In genomic region chr11:103350711-103351315, GRCm38 (mm10) we compare ENCODE assay signal across 23 mouse cellular contexts. TPM values are rescaled to one million over a fixed set of nuclear protein-coding genes. Genes with fewer than 3 reads are reported as not detected.
DNase-seq lines count a peak whose midpoint lies in the region; ATAC-seq and TF ChIP-seq lines count a peak whose summit lies in the region.
"Had no signal": no experiment of that assay in that cellular context is flagged by ENCODE, and none has a peak within 500 bp of the region (broad histone marks: within the 10 kb centered on the region; RNA-seq: fewer than 3 reads in every experiment).

No protein-coding gene starts in this region.

- no peak for TF ChIP-seq POLR2A in small intestine, adult 2 months (IDR thresholded peaks at IDR 0.05; ENCODE audit: low read depth, low read length)

- H3K9me3 ChIP-seq in intestine, postnatal 0 days (ENCODE audit: control insufficient read depth), result no peaks in the 10 kb centered on the region
- peaks cover 11% of the 10 kb centered on the region for H3K9me3 ChIP-seq in intestine, embryonic 16.5 days (ENCODE audit: control insufficient read depth, low read length)
- H3K9me3 ChIP-seq: hindbrain, embryonic 13.5 days; intestine, embryonic 15.5 days had no signal

- H3K4me3 ChIP-seq in intestine, postnatal 0 days (ENCODE audit: low read depth, low read length), result no peak overlapping the region
- no peak overlapping the region for H3K4me3 ChIP-seq in intestine, embryonic 16.5 days (ENCODE audit: low read length)
- no peak overlapping the region for H3K4me3 ChIP-seq in small intestine, adult 2 months (ENCODE audit: low read depth, low read length)
- H3K4me3 ChIP-seq: hindbrain, embryonic 10.5 days; hindbrain, embryonic 13.5 days; intestine, embryonic 15.5 days had no signal

- DNase-seq in Patski (ENCODE audit: low read depth, low spot score), result no peak
- DNase-seq in lung, postnatal 25 days (ENCODE audit: low spot score), result no peak
- DNase-seq: adrenal gland, postnatal 10 days; adrenal gland, postnatal 36 days; cerebellum, adult 11-12 months; cerebellum, adult 8-10 months; cerebellum, postnatal 10 days; cerebellum, postnatal 36 days; embryo, embryonic 11 days; gastrocnemius, postnatal 10 days; gastrocnemius, postnatal 36 days; kidney, adult 2 months had no signal

- no peak for ATAC-seq in intestine, postnatal 0 days
- no peak for ATAC-seq in intestine, embryonic 16.5 days
- ATAC-seq in Patski, result peak; percentile 38
- no peak for ATAC-seq in CD4-positive, CD25-positive, alpha-beta regulatory T cell, adult 4 months
- ATAC-seq: activated CD4-positive, CD25-positive, alpha-beta regulatory T cell, adult 4 months; forebrain, embryonic 14.5 days; hindbrain, embryonic 16.5 days; intestine, embryonic 15.5 days had no signal

- H3K4me1 ChIP-seq in intestine, postnatal 0 days (replicated peaks; ENCODE audit: control insufficient read depth, insufficient read depth, low read length), result no peaks in the 10 kb centered on the region
- peaks cover 13% of the 10 kb centered on the region for H3K4me1 ChIP-seq in intestine, embryonic 16.5 days (ENCODE audit: control insufficient read depth, insufficient read depth, low read length)
- H3K4me1 ChIP-seq in small intestine, adult 2 months (ENCODE audit: control insufficient read depth, insufficient read depth, insufficient read length, low read length), result peaks cover 19% of the 10 kb centered on the region

- TF ChIP-seq CTCF in intestine, postnatal 0 days (IDR thresholded peaks at IDR 0.05; ENCODE audit: low read depth), result peak; percentile 13; the same call in 1 of the 2 replicates
- TF ChIP-seq CTCF in Patski (IDR thresholded peaks at IDR 0.05), result no peak
- TF ChIP-seq CTCF in small intestine, adult 2 months (IDR thresholded peaks at IDR 0.05; ENCODE audit: extremely low read depth, insufficient read length, insufficient replicate concordance, low read depth, low read length), result no peak

- POLR2A ChIA-PET in Patski (lab: Charles Lee), result interaction anchor here (0.6 kb wide), 1 partner anchor 164 kb away, joined by 5 read pairs; no protein-coding TSS in a partner anchor

- in situ Hi-C loops in Patski (cut with MboI; ENCODE audit: low pct_unique_long_range_greater_than_20kb), result loop anchor here (10.0 kb wide), 1 partner anchor 334 kb away; no protein-coding TSS in a partner anchor

- no peak overlapping the region for H3K9ac ChIP-seq in intestine, postnatal 0 days (ENCODE audit: low read depth, low read length)
- no peak overlapping the region for H3K9ac ChIP-seq in intestine, embryonic 16.5 days (ENCODE audit: low read depth, low read length)
- H3K9ac ChIP-seq: hindbrain, embryonic 13.5 days; intestine, embryonic 15.5 days had no signal

- peaks cover 6% of the 10 kb centered on the region; the same call in 1 of the 2 replicates for H3K36me3 ChIP-seq in intestine, postnatal 0 days (ENCODE audit: control insufficient read depth, insufficient read depth)
- H3K36me3 ChIP-seq in intestine, embryonic 16.5 days (ENCODE audit: control insufficient read depth, insufficient read depth, low read length), result peaks cover 17% of the 10 kb centered on the region
- H3K36me3 ChIP-seq in small intestine, adult 2 months (ENCODE audit: control insufficient read depth, insufficient read depth, low read length), result peaks cover 19% of the 10 kb centered on the region
- H3K36me3 ChIP-seq: hindbrain, embryonic 10.5 days; hindbrain, embryonic 13.5 days had no signal

- no peak overlapping the region for H3K27ac ChIP-seq in intestine, postnatal 0 days (ENCODE audit: low read depth, low read length)
- no peak overlapping the region for H3K27ac ChIP-seq in intestine, embryonic 16.5 days (ENCODE audit: low read length)
- H3K27ac ChIP-seq in small intestine, adult 2 months (ENCODE audit: insufficient read depth, low read depth, low read length), result 0 out of 2 replicates have a peak overlapping the region, but pooled peaks have one; percentile 29
- H3K27ac ChIP-seq: hindbrain, embryonic 10.5 days; hindbrain, embryonic 13.5 days; intestine, embryonic 15.5 days had no signal

- H3K27me3 ChIP-seq in intestine, postnatal 0 days (replicated peaks; ENCODE audit: control insufficient read depth, insufficient read depth, low read length), result no peaks in the 10 kb centered on the region
- H3K27me3 ChIP-seq in intestine, embryonic 16.5 days (replicated peaks; ENCODE audit: control insufficient read depth, insufficient read depth, low read length), result no peaks in the 10 kb centered on the region
- no peaks in the 10 kb centered on the region for H3K27me3 ChIP-seq in Patski
- no peaks in the 10 kb centered on the region for H3K27me3 ChIP-seq in small intestine, adult 2 months (ENCODE audit: control insufficient read depth, insufficient read depth, low read length)
- H3K27me3 ChIP-seq: intestine, embryonic 15.5 days had no signal

- WGBS in intestine, postnatal 0 days, result 61% methylated on average over 12 of the region's 12 CpGs
- 81% methylated on average over 12 of the region's 12 CpGs for WGBS in intestine, embryonic 16.5 days
- 45% methylated on average over 12 of the region's 12 CpGs for WGBS in small intestine, adult 2 months

- no peak overlapping the region for H3K4me2 ChIP-seq in intestine, postnatal 0 days (replicated peaks; ENCODE audit: low read depth)
- H3K4me2 ChIP-seq in intestine, embryonic 16.5 days (ENCODE audit: low read depth, low read length), result no peak overlapping the region
- H3K4me2 ChIP-seq: heart, embryonic 11.5 days; hindbrain, embryonic 13.5 days; intestine, embryonic 15.5 days had no signal

- CTCF ChIA-PET in Patski (lab: Charles Lee), result interaction anchor here (1.8 to 2.6 kb wide), 2 partner anchors 9 to 10 kb away, joined by 7 to 9 read pairs; no protein-coding TSS in a partner anchor

RNA-seq across cellular contexts. Expression of gene Arhgap27, which starts 12.7 kb away (rescaled TPM):
- 16.9 and 18.7 TPM in 2 replicates for polyA plus RNA-seq in intestine, postnatal 0 days (2015; fragmentation: Nextera tagmentation; extraction: Ambion mirVana)
- polyA plus RNA-seq in intestine, embryonic 16.5 days (2015; fragmentation: Nextera tagmentation; extraction: Ambion mirVana), result 40.2 and 42.3 TPM in 2 replicates
- 11.9 TPM for polyA plus RNA-seq in Patski (2021)
- 105 and 122 TPM in 2 replicates for polyA plus RNA-seq in small intestine, adult 2 months (2012; rRNA removed)
- polyA plus RNA-seq in CD4-positive, CD25-positive, alpha-beta regulatory T cell, adult 4 months (2017; shearing (Covaris generic)), result 10 to 100 TPM; 21.4 to 36.6 TPM
